Mouse (Mus musculus): ENCODE results near the gene Susd1.

GRCm38 (mm10) chr4:59335101-59335500, 103.3 kb downstream of the Susd1 start:
- TF ChIP-seq CTCF (IDR thresholded peaks at IDR 0.05; ENCODE audit: control insufficient read depth, insufficient read depth, low read length) = no peak
- no peak for TF ChIP-seq POLR2A (IDR thresholded peaks at IDR 0.05; ENCODE audit: borderline replicate concordance, control insufficient read depth, low read depth, low read length)
